Mouse (Mus musculus): ENCODE data around the gene 9930022D16Rik.

9930022D16Rik gene

GRCm38 (mm10) chr11:109445438-109446035 lies 31.8 kb downstream of the 9930022D16Rik start:
- DNase-seq (ENCODE audit: low spot score in 2 of 2): no peak

GRCm38 (mm10) chr11:109451169-109451568 lies 37.5 kb downstream of the 9930022D16Rik start:
- DNase-seq (ENCODE audit: low spot score in 2 of 2): no peak

GRCm38 (mm10) chr11:109456261-109456660 lies 42.5 kb downstream of the 9930022D16Rik start:
- DNase-seq (ENCODE audit: low spot score in 2 of 2): no peak

- DNase-seq (ENCODE audit: low spot score in 2 of 2): no peak
Observed at GRCm38 (mm10) chr11:109458165-109458564, 44.4 kb downstream of the 9930022D16Rik start.

- DNase-seq (ENCODE audit: low spot score in 2 of 2): no peak
Observed at GRCm38 (mm10) chr11:109460586-109460985, 46.9 kb downstream of the 9930022D16Rik start.

GRCm38 (mm10) chr11:109465068-109465467 lies 51.4 kb downstream of the 9930022D16Rik start:
- no peak for DNase-seq (ENCODE audit: low spot score in 2 of 2)

- no peak for DNase-seq (ENCODE audit: low spot score in 2 of 2)
Observed at GRCm38 (mm10) chr11:109466987-109467386, 53.3 kb downstream of the 9930022D16Rik start.

- DNase-seq (ENCODE audit: low spot score in 2 of 2): no peak
Observed at GRCm38 (mm10) chr11:109468133-109468532, 54.4 kb downstream of the 9930022D16Rik start.
